Mouse (Mus musculus) thymus, postnatal 10 days (tissue): Measurements from ENCODE around the gene Mrtfa.

Experiments used
- DNase-seq, 2 experiments: peaks; one replicate each; pipeline ENCODE4 v3.0.0; 2021; ENCODE audit warnings: low spot score in 2 of 2

Mrtfa gene

GRCm38 (mm10) chr15:81102274-81102879, 88.2 kb downstream of the Mrtfa start:
- no peak for DNase-seq

GRCm38 (mm10) chr15:81101316-81101715, 89.2 kb downstream of the Mrtfa start:
- DNase-seq, result no peak

GRCm38 (mm10) chr15:81099269-81099668, 91.3 kb downstream of the Mrtfa start:
- no peak for DNase-seq

GRCm38 (mm10) chr15:81098689-81099088, 91.9 kb downstream of the Mrtfa start:
- no peak for DNase-seq

GRCm38 (mm10) chr15:81097896-81098295, 92.7 kb downstream of the Mrtfa start:
- peak in 1 of 2 experiments; percentile 25 for DNase-seq

GRCm38 (mm10) chr15:81097456-81097855, 93.1 kb downstream of the Mrtfa start:
- DNase-seq, result peak; percentile 59 to 64

GRCm38 (mm10) chr15:81096329-81097055, 94.1 kb downstream of the Mrtfa start:
- no peak for DNase-seq

GRCm38 (mm10) chr15:81093032-81093431, 97.5 kb downstream of the Mrtfa start:
- no peak for DNase-seq

GRCm38 (mm10) chr15:81091718-81092117, 98.8 kb downstream of the Mrtfa start:
- DNase-seq, result no peak

- no peak for DNase-seq
Measured at GRCm38 (mm10) chr15:81087529-81087928, 103.0 kb downstream of the Mrtfa start.

- DNase-seq, result no peak
Measured at GRCm38 (mm10) chr15:81086644-81087480, 103.7 kb downstream of the Mrtfa start.

- no peak for DNase-seq
Measured at GRCm38 (mm10) chr15:81083826-81084225, 106.7 kb downstream of the Mrtfa start.

- no peak for DNase-seq
Measured at GRCm38 (mm10) chr15:81083281-81083680, 107.3 kb downstream of the Mrtfa start.

- DNase-seq, result no peak
Measured at GRCm38 (mm10) chr15:81081216-81081615, 109.3 kb downstream of the Mrtfa start.

GRCm38 (mm10) chr15:81080405-81080804, 110.2 kb downstream of the Mrtfa start:
- DNase-seq, result no peak

- DNase-seq, result no peak
Measured at GRCm38 (mm10) chr15:81079255-81079654, 111.3 kb downstream of the Mrtfa start.

GRCm38 (mm10) chr15:81077551-81077950, 113.0 kb downstream of the Mrtfa start:
- peak; percentile 22 to 61 for DNase-seq

- DNase-seq, result no peak
Measured at GRCm38 (mm10) chr15:81074543-81074942, 116.0 kb downstream of the Mrtfa start.

- no peak for DNase-seq
Measured at GRCm38 (mm10) chr15:81073751-81074150, 116.8 kb downstream of the Mrtfa start.

- DNase-seq, result peak in 1 of 2 experiments; percentile 39
Measured at GRCm38 (mm10) chr15:81072748-81073147, 117.8 kb downstream of the Mrtfa start.

- DNase-seq, result no peak
Measured at GRCm38 (mm10) chr15:81070470-81070869, 120.1 kb downstream of the Mrtfa start.

- no peak for DNase-seq
Measured at GRCm38 (mm10) chr15:81068641-81069381, 121.7 kb downstream of the Mrtfa start.
